Mouse (Mus musculus) lung, adult 2 months (tissue): ENCODE data around the gene Hipk1.

Experiments used
- CTCF ChIP-seq: fragments of 200-500 bp; IDR thresholded peaks from 2 replicates; pipeline ENCODE4 v1.5.1; 2011; ENCODE audit warnings: mild to moderate bottlenecking, low read length, control low read depth; ENCODE audit not compliant: insufficient read depth
- POLR2A ChIP-seq: fragments of 200-500 bp; IDR thresholded peaks from 2 replicates; pipeline ENCODE4 v1.6.1; 2011; ENCODE audit warnings: low read depth, mild to moderate bottlenecking, control low read depth, low read length, borderline replicate concordance; ENCODE audit errors: extremely low read depth

DNA sequence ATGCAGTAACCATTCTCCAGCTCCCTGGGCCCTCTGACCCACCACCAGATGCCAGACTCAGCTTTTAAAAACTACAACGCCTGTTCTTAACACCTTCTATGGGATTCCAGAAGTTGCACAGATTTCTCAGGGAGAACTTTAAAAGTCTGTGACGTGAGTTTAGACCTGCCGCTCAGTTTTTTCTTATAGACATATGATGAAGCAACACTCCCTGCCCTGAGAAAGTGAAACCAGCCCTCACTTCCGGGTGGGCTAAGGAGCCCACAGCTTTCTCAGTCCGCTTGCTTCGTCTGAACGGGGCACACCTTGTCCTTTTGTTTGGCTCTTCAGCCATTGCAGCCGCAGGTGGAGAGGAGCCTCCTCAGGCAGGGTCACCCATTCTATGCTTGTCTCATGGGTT is 76.4 kb downstream of the Hipk1 start:
- no peak for TF ChIP-seq POLR2A
- TF ChIP-seq CTCF = no peak
